Mouse (Mus musculus) lung, adult 2 months (tissue): ENCODE data around the gene Gsto2.

ENCODE experiments used
- CTCF ChIP-seq: fragments of 200-500 bp; IDR thresholded peaks from 2 replicates; pipeline ENCODE4 v1.5.1; 2011; ENCODE audit warnings: mild to moderate bottlenecking, low read length, control low read depth; ENCODE audit not compliant: insufficient read depth
- POLR2A ChIP-seq: fragments of 200-500 bp; IDR thresholded peaks from 2 replicates; pipeline ENCODE4 v1.6.1; 2011; ENCODE audit warnings: low read depth, mild to moderate bottlenecking, control low read depth, low read length, borderline replicate concordance; ENCODE audit errors: extremely low read depth

DNA sequence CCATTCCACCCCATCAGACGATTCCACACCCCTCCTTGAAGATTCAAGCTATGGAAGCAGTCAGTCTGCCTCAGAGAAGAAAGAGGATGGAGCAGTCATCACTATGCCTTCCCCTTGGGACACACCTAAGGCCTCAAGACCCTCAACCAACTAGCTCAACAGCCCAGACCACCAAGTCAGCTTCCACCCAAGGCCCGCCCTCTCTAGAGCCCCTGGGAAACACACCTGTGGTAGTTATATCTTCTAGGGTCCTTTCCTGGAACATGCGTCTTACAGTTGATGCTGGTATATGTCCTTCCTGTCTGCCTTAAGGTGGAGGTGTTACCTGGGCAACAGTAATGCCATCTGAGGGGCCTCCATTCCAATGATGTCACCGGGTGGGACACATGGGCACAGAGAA, 48.9 kb downstream of the Gsto2 start:
- TF ChIP-seq POLR2A (no peak), CTCF (no peak)
